Mouse (Mus musculus): ENCODE results near the gene Msh5.

- TF ChIP-seq GATA1 (IDR thresholded peaks at IDR 0.05; ENCODE audit: borderline replicate concordance, low read length) (no peak), FLI1 (IDR thresholded peaks at IDR 0.05; ENCODE audit: low read length) (no peak)
These were observed 1.1 kb upstream of the Msh5 start for GRCm38 (mm10) chr17:35047688-35048087.

All from megakaryocyte, embryonic 14.5 days (primary cell).